ENCODE assay signal across 25 mouse cellular contexts in genomic region chrX:121029124-121029523, GRCm38 (mm10).
"Had no signal": no experiment of that assay in that cellular context is flagged by ENCODE, and none has a peak within 500 bp of the region (broad histone marks: within the 10 kb centered on the region; RNA-seq: fewer than 3 reads in every experiment).

No protein-coding gene starts in this region.

- DNase-seq: cerebellum, adult 9-10 months; cerebellum, adult 9-11 months; cerebellum, postnatal 10 days; cerebellum, postnatal 14 days; cerebellum, postnatal 25 days; cerebellum, postnatal 36 days; embryo, embryonic 11 days; forebrain, postnatal 0 days; gastrocnemius, adult 2 months; gastrocnemius, postnatal 10 days; gastrocnemius, postnatal 14 days; gastrocnemius, postnatal 25 days; gastrocnemius, postnatal 36 days; heart, adult 11 months; heart, adult 18-20 months; heart, adult 2 months had no signal

- H3K4me1 ChIP-seq: embryonic facial prominence, embryonic 10.5 days; embryonic facial prominence, embryonic 12.5 days; embryonic facial prominence, embryonic 13.5 days; embryonic facial prominence, embryonic 15.5 days; forebrain, embryonic 10.5 days; forebrain, embryonic 12.5 days; forebrain, embryonic 13.5 days; forebrain, embryonic 15.5 days had no signal

- H3K36me3 ChIP-seq: embryonic facial prominence, embryonic 10.5 days; embryonic facial prominence, embryonic 12.5 days; embryonic facial prominence, embryonic 13.5 days; embryonic facial prominence, embryonic 15.5 days; forebrain, embryonic 10.5 days; forebrain, embryonic 12.5 days; forebrain, embryonic 15.5 days had no signal

- H3K9ac ChIP-seq: embryonic facial prominence, embryonic 12.5 days; embryonic facial prominence, embryonic 13.5 days; embryonic facial prominence, embryonic 15.5 days; forebrain, embryonic 12.5 days; forebrain, embryonic 13.5 days; forebrain, embryonic 15.5 days; forebrain, postnatal 0 days had no signal

- H3K27me3 ChIP-seq: embryonic facial prominence, embryonic 12.5 days; embryonic facial prominence, embryonic 13.5 days; embryonic facial prominence, embryonic 15.5 days; forebrain, embryonic 12.5 days; forebrain, embryonic 13.5 days; forebrain, embryonic 15.5 days had no signal

- H3K4me3 ChIP-seq: embryonic facial prominence, embryonic 10.5 days; embryonic facial prominence, embryonic 12.5 days; embryonic facial prominence, embryonic 13.5 days; embryonic facial prominence, embryonic 15.5 days; erythroblast, embryonic 14.5 days; forebrain, embryonic 10.5 days; forebrain, embryonic 12.5 days; forebrain, embryonic 13.5 days; forebrain, embryonic 15.5 days; gastrocnemius, adult 2 months; heart, adult 2 months had no signal

- H3K27ac ChIP-seq: embryonic facial prominence, embryonic 10.5 days; embryonic facial prominence, embryonic 12.5 days; embryonic facial prominence, embryonic 13.5 days; embryonic facial prominence, embryonic 15.5 days; forebrain, embryonic 10.5 days; forebrain, embryonic 12.5 days; forebrain, embryonic 13.5 days; forebrain, embryonic 15.5 days; gastrocnemius, adult 2 months; heart, adult 2 months had no signal

- H3K9me3 ChIP-seq: embryonic facial prominence, embryonic 10.5 days; embryonic facial prominence, embryonic 12.5 days; embryonic facial prominence, embryonic 13.5 days; embryonic facial prominence, embryonic 15.5 days; forebrain, embryonic 10.5 days; forebrain, embryonic 12.5 days; forebrain, embryonic 13.5 days; forebrain, embryonic 15.5 days had no signal
